Mouse (Mus musculus): ENCODE data around the gene Fsd2.

GRCm38 (mm10) chr7:81489649-81490048 lies 77.1 kb downstream of the Fsd2 start:
- no peak for TF ChIP-seq TAL1 (IDR thresholded peaks at IDR 0.05; ENCODE audit: low read length)
- no peak for TF ChIP-seq MAFK (IDR thresholded peaks at IDR 0.05; ENCODE audit: borderline replicate concordance, low read depth, low read length)
- TF ChIP-seq MAX (IDR thresholded peaks at IDR 0.05; ENCODE audit: low read length) = no peak
- no peak for TF ChIP-seq TCF12 (IDR thresholded peaks at IDR 0.05; ENCODE audit: low read depth, low read length)

All from MEL (cell line).